Mouse (Mus musculus): ENCODE data around the gene Zbtb49. TPM values are rescaled to one million over a fixed set of nuclear protein-coding genes. Genes with fewer than 3 reads are reported as not detected.

Zbtb49 gene
- polyA plus RNA-seq (2014; fragmentation: Illumina TruSeq; extraction: RNeasy Lipid Tissue Mini Kit (QIAGEN cat#74804); ENCODE audit: low read depth, low replicate concordance): 2.2 TPM

DNA sequence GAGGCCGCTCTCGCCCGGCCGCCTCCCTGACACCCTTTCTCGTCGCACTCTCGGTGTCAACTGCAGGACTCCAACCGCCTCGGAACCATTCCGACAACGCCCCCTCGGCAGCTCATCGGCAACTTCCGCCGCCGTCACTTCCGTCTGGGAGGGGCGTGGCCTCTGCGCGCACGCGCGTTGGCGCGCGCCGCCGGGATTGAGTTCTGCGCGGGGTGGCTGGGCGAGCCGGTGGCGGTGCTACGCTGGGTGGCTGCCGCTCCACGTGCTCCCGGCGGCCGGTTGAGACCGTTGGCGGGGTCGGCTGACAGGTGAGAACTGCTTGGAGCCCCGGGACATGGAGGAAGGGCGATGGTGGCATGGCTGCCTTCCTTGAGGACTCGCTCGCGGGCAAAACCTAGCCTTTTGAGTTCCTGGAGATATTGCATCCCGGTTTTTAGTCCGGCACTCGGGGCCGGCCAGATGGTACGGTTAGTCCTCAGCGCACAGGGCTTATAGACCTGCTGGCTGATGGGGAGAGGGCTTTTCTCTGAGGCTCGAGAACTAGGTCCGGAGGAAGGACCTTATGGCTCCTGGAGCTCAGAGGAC, at the start of gene Zbtb49, which contains the start of gene Lyar:
Gene Zbtb49 (minus strand): TSS at position 130 of the 585 bp plus-strand sequence.
Gene Lyar (plus strand): TSS at position 143 of the 585 bp plus-strand sequence.

DNA sequence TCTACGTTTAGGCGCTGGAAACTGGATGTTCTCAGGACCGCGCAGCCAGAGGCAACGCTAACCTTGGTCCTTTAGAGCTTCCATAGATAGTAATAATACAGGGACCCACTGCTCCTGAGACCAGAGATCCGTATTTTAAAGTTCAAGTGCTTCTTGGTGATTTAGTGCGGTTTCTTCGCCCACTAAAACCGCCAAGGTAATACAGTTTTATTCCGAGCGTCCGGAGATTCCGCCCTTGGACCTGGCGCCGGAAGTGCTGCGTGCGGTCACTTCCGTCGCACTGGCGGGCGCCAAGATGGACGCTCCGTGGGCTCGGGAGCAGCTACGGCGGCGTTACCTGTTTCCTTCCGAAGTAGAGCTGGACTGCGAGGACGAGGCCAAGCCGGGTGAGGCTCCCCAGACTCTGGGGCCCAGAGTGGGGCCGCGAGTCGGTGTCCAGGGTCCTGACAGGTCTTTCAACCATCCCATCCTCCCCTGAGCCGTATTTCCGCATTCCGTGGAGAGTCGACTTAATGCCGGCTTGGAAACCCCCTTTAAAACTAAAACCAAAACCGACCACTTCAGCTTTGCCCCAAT, 39.9 kb upstream of the Zbtb49 start, which contains the start of gene Tmem128:
Gene Tmem128 (plus strand): TSS at position 79 of the 576 bp plus-strand sequence.

DNA sequence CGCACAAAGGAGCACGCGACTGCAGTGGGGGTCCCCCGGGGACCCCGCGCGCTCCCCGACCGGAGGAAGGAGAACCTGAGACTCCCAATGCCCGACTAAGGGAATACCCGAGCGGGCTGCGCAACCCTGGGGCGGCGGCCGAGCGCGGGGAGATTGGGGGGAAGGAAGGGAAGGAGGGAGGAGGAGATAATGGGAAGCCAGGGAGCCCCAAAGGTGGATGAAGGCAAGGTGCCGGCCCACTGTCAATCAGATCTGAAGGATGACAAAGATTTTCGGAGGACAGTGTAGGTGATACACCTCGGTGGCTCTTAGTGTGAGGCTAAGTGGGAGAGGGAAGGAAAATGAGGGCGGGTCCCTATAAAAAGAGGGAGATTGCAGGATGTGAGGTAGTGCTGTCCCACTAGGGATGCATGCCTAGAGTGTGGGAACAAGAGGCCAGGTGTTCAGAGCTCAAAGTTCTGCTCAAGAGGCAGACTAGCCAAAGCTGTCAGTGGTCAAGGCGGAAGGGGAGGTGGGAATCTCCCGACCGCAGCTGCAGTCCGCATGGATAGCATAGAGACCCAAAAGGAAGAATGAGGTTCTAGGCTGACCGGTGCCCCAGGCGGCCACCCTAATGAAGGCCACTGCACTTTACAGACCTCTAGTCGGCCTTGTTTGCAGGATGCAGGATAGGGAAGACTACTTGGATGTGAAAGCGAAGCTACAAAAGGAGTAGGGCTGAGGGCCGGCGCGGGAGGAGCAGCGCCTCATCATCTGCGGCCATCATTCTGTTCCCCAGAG, 60.4 kb downstream of the Zbtb49 start, which contains the start of gene Nsg1:
Gene Nsg1 (minus strand): TSS at position 274 of the 780 bp plus-strand sequence.

Other genes with a start within 250 kb of the Zbtb49 start
- 88.3 TPM for gene Stx18, start 181.7 kb downstream of the Zbtb49 start, polyA plus RNA-seq (2014; fragmentation: Illumina TruSeq; extraction: RNeasy Lipid Tissue Mini Kit (QIAGEN cat#74804); ENCODE audit: low read depth, low replicate concordance)
- 1.9 TPM for gene Nsg1, start 60.5 kb downstream of the Zbtb49 start, polyA plus RNA-seq (2014; fragmentation: Illumina TruSeq; extraction: RNeasy Lipid Tissue Mini Kit (QIAGEN cat#74804); ENCODE audit: low read depth, low replicate concordance)
- gene Lyar, start within 50 bp of the Zbtb49 start, polyA plus RNA-seq (2014; fragmentation: Illumina TruSeq; extraction: RNeasy Lipid Tissue Mini Kit (QIAGEN cat#74804); ENCODE audit: low read depth, low replicate concordance): 31.7 TPM
- 63.9 TPM for gene Tmem128, start 39.7 kb upstream of the Zbtb49 start, polyA plus RNA-seq (2014; fragmentation: Illumina TruSeq; extraction: RNeasy Lipid Tissue Mini Kit (QIAGEN cat#74804); ENCODE audit: low read depth, low replicate concordance)
- 0.12 TPM for gene Otop1, start 55.5 kb upstream of the Zbtb49 start, polyA plus RNA-seq (2014; fragmentation: Illumina TruSeq; extraction: RNeasy Lipid Tissue Mini Kit (QIAGEN cat#74804); ENCODE audit: low read depth, low replicate concordance)
- gene Drd5, start 98.9 kb upstream of the Zbtb49 start, polyA plus RNA-seq (2014; fragmentation: Illumina TruSeq; extraction: RNeasy Lipid Tissue Mini Kit (QIAGEN cat#74804); ENCODE audit: low read depth, low replicate concordance): not detected

Data from kidney, adult 10 weeks (tissue).